Mouse (Mus musculus) heart, postnatal 4 days (tissue): Measurements from ENCODE around the gene Rhoa. TPM values are rescaled to one million over a fixed set of nuclear protein-coding genes. Genes with fewer than 3 reads are reported as not detected.
A peak's percentile ranks its signal among the peaks of the same experiment; 100 is the strongest.

Source experiments
- DNase-seq: peaks from one replicate; pipeline ENCODE4 v3.0.0; 2021
- total RNA-seq, 2 experiments: library from RNA; stranded (reverse); gene quantifications; 2 replicates each; pipeline ENCODE4 v1.2.3; 2021

Gene Rhoa
- total RNA-seq, 2 experiments from 2014 or later = 341 to 348 TPM

DNA sequence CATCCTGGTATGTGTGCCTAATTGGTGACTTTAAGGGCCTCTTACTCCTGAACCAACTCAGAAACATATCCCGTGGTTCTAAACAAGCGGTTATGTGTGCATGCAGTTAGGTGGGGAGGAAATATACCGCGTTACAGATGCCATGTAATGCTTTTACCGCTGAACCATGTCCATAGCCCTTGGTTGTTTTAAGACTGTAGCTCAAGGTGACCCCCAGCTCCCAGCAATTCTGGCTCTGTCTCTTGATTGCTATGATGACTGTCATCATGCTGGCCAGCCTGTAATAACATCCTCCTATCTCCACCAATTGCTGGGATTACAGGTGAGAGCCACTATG lies 35.2 kb downstream of the Rhoa start:
- no peak for DNase-seq

GRCm38 (mm10) chr9:108341801-108342200 lies 35.9 kb downstream of the Rhoa start:
- DNase-seq = no peak

- DNase-seq = no peak
Measured at GRCm38 (mm10) chr9:108342301-108342831, 36.4 kb downstream of the Rhoa start.

GRCm38 (mm10) chr9:108343331-108343730 lies 37.4 kb downstream of the Rhoa start:
- no peak for DNase-seq

GRCm38 (mm10) chr9:108343835-108344234 lies 37.9 kb downstream of the Rhoa start:
- no peak for DNase-seq

DNA sequence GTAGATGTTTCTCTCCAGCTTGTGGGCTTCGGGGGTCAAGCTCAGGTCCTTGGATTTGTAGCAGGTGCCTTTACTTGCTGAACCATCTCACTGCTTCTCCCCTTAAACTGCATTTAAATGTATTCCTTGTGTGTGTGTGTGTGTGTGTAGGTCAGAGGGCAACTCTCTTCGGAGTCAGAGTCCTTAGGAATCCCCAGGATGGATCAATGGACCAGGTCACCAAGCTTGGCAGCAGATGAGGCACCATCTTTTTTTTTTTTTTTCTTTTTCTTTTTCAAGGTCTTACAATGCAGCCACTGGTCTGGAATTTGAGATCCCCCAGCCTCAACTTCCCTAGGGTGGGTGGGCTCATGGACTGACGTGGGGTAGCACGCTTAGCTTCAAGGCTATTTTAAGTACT lies 38.5 kb downstream of the Rhoa start:
- no peak for DNase-seq

DNA sequence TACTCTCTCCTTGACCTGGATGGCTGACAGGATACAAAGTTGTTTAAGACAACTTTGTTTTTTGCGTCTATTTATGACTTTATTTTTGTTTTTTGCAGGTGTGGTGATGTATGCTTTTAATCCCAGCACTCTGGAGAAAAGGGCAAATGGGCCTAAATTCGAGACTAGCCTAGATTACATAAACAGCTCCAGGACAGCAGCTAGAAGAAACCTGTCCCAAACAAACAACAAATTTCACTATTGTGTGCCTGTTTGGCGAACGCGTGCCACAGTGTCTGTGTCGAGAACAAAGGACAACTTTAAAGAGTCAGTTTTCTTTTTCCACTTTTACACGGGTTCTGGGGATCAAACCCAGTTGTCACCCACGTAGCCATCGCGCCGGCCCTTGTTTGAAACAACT lies 41.1 kb downstream of the Rhoa start:
- no peak for DNase-seq

DNA sequence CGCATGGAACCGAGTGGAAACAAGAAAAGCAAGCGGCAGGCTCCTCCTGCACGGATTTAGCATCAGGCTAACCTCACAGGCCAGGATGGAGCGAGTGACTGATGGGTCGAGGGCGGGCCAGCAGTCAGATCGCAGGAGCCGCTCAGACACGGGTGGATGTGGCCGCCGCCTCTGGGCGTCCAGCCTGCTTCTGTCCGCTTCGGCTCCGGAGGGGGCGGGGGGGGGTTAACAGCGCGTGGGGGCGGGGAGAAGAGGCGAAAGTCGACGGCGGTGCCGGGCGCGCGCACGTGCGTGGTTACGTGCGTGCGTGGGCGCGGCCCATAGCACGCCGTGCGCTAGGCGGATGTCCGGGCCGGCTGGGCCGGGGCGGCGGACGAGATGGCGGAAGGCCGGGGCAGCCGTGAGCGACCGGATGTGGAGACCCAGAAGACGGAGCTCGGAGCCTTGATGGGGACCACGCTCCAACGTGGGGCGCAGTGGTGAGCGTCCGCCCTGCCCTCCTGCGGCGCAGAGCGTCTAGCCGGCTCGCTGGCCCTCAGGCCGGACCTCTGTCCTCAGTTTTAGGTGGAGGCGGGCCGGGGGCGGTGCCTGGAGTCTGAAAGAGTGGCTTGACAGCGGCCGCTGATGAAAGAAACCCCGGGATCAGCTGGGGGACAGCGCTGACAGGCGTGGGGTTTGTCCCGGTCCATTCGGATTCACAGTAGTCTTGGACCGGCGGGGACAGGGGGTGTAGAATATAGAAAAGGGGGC lies 41.8 kb downstream of the Rhoa start, which contains the start of gene Usp4:
Usp4 (plus strand) TSS at position 314 of the 750 bp plus-strand sequence.
- peak; percentile 91 for DNase-seq

- DNase-seq = peak; percentile 9
Measured at GRCm38 (mm10) chr9:108348290-108348680, 42.4 kb downstream of the Rhoa start.

DNA sequence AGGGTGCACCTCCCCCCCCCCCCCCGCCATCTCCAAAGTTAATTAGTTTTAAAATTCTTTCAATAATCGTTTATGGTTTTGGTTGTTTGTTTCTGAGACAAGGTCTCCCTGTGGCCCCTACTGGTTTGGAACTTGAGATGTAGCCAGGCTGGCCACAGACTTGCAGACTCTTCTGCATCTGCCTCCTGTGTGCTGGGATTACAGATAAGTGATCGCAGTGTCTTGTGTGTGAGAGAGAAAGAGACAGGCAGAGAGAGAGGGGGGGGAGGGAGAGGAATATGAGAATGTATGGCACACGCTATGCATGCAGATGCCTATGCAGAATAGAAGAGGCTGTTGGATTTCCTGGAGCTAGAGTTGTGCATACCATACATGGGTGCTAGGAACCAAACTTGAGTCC lies 43.8 kb downstream of the Rhoa start:
- no peak for DNase-seq

GRCm38 (mm10) chr9:108378234-108378633 lies 72.3 kb downstream of the Rhoa start:
- DNase-seq = no peak

- DNase-seq = no peak
Measured at GRCm38 (mm10) chr9:108378736-108379135, 72.8 kb downstream of the Rhoa start.

- DNase-seq = no peak
Measured at GRCm38 (mm10) chr9:108379294-108379693, 73.4 kb downstream of the Rhoa start.

DNA sequence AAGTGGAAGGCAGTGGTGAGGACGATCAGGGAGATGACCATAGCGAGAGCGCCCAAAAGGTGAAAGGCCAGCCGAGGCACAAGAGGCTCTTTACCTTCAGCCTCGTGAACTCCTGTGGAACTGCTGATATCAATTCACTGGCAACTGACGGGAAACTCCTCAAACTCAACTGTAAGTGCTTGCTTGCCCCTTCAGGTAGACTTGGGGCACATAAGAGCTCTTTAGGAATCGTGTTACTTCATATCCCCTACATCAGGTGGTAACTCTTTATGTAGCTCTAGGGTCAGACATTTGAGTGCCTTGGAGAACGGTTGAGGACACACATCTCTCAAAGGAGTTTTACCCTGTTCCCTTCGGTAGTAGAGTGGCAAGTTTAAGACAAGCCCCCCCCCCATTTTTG lies 75.5 kb downstream of the Rhoa start:
- DNase-seq = no peak

DNA sequence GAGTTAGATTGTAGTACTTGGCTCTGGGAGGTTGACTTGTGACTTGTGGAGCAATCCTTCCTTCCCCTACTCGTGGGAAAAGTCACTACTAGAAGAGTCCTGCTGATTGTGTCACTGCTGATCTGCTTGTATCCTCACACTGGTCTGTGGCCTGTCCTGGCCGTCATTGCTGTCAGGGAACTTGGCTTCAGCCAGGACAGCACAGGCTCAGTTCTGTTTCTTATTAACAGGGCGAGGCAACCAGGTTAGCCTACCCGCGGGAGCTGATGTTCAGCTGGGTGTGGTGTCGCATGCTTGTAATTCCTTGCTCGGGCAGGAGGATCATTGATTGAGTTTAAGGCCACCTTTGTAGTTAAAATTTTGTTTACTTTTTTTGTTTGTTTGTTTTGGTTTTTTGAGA lies 79.1 kb downstream of the Rhoa start:
- DNase-seq = no peak

DNA sequence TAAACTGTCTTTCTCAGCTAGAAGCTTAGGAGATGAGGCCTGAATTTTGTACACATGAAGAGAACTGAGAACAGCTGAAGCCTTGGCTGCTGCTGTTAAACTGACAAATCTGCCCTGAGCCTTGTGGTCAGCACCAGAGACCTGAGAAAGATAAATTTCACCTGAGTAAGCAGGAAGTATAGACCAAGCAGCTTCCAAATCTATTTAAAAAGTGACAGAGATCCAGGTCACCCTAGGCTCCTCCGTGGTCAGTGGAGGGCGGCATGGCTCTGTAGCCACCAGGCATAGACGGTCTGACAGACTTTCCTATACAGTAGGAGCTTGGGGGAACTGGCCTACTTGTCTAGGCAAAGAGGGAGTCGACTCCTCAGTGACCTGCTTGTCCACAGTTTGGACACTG lies 80.9 kb downstream of the Rhoa start:
- no peak for DNase-seq

Other genes starting within 250 kb of the Rhoa start
- not detected for gene Mst1, start 225.7 kb upstream of the Rhoa start, total RNA-seq
- gene Rnf123, start 222.8 kb upstream of the Rhoa start, total RNA-seq = 10 to 100 TPM; 62.6 to 63.4 TPM
- 10 to 100 TPM; 42.2 to 45.1 TPM for gene Apeh, start 211.5 kb upstream of the Rhoa start, total RNA-seq
- gene Bsn, start 115.7 kb upstream of the Rhoa start, total RNA-seq = under 1 TPM; 0.07 to 0.11 TPM
- gene Dag1, start 42.2 kb upstream of the Rhoa start, total RNA-seq = 100 to 1,000 TPM; 307 to 326 TPM
- 10 to 100 TPM; 19.3 to 21.2 TPM for gene Nicn1, start 15.7 kb upstream of the Rhoa start, total RNA-seq
- 1 to 10 TPM; 3.6 to 6.0 TPM for gene Amt, start 9.3 kb upstream of the Rhoa start, total RNA-seq
- gene Tcta, start within 50 bp of the Rhoa start, total RNA-seq = 10 to 100 TPM; 15.9 to 19.1 TPM
- 100 to 1,000 TPM; 159 to 185 TPM for gene Gpx1, start 32.8 kb downstream of the Rhoa start, total RNA-seq
- 100 to 1,000 TPM; 105 to 108 TPM for gene Usp4, start 41.7 kb downstream of the Rhoa start, total RNA-seq
- gene 1700102P08Rik, start 86.7 kb downstream of the Rhoa start, total RNA-seq = 1 to 10 TPM in 1 of 2 experiments, under 1 TPM in 1; 0.64 to 1.1 TPM
- gene Ccdc36, start 122.4 kb downstream of the Rhoa start, total RNA-seq = under 1 TPM; 0.10 to 0.11 TPM
- not detected for gene BC048562, start 130.4 kb downstream of the Rhoa start, total RNA-seq
- gene Ccdc71, start 154.4 kb downstream of the Rhoa start, total RNA-seq = 10 to 100 TPM; 27.0 to 28.4 TPM
- 10 to 100 TPM; 43.9 to 45.6 TPM for gene Klhdc8b, start 155.5 kb downstream of the Rhoa start, total RNA-seq
- 100 to 1,000 TPM; 217 to 229 TPM for gene Lamb2, start 173.6 kb downstream of the Rhoa start, total RNA-seq
- 100 to 1,000 TPM; 108 to 109 TPM for gene Usp19, start 184.5 kb downstream of the Rhoa start, total RNA-seq
- 10 to 100 TPM; 75.7 to 83.6 TPM for gene Qars, start 201.6 kb downstream of the Rhoa start, total RNA-seq
- gene Qrich1, start 210.7 kb downstream of the Rhoa start, total RNA-seq = 10 to 100 TPM; 93.5 to 94.0 TPM